Mouse (Mus musculus) naive thymus-derived CD4-positive, alpha-beta T cell, adult 2 months (primary cell): ENCODE data around the gene Magt1.
A peak's percentile ranks its signal among the peaks of the same experiment; 100 is the strongest.
"Not testable (repeated sequence)": the region's sequence is repeated elsewhere in the genome, so short reads cannot be mapped to it uniquely, and the experiment has no call there.

ENCODE experiments used
- DNase-seq: peaks from one replicate; pipeline ENCODE4 v3.0.0-alpha.2; 2011; ENCODE audit warnings: low read depth

Gene Magt1

DNA sequence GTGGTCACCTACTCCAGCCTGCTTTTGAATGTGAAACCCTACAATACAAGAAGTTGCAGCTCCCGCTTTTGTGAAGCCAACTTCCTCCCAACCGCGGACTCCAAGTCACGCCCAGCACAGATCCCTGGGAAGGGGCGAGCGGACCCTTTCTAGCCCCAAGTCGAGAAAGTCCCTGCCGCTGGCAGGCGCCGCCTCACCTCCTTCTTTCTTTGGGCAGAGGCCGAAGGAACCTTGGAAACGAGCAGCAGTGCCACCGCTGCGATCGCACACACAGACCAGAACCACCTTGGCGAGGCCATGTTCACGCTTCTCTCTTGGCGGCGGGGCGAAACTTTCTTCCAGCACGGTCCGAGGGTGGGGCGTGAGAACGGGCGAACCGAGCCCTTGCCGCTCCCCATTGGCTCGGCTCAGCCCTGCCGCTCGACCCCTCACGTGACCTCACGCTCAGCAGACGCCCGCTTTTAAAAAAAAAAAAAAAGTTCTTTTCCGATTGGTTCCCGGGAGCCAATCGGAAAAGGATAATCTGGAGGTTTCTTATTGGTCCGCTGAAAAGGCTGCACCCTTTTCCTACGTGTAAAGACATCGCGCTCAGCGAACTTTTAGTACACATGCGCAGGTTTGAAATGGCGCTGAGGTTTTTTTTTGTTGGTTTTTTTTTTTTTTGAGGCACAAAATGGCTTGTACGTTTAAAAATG, at the start of gene Magt1:
Gene Magt1, minus strand, starts transcription at position 442 of the 695 bp plus-strand sequence.
- DNase-seq = peak; percentile 86

DNA sequence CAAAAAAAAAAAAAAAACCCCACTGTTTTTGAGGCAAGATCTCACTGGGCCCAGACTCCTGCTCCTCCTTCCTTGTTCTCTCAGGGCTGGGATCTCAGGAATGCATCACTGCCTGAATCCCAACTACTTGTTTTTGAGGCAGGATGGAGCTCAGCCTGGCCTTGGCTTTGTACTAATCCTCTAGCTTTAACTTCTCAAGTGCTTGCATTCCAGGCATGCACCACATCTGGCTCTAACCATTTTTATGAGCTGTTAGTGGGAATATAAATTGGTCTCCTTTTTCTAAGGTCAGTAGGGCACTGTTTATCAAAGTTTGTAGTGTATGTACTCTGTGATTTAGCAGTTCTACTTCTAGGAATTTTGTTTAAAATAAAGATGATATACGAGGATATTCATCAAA, 36.5 kb upstream of the Magt1 start:
- DNase-seq = no peak

DNA sequence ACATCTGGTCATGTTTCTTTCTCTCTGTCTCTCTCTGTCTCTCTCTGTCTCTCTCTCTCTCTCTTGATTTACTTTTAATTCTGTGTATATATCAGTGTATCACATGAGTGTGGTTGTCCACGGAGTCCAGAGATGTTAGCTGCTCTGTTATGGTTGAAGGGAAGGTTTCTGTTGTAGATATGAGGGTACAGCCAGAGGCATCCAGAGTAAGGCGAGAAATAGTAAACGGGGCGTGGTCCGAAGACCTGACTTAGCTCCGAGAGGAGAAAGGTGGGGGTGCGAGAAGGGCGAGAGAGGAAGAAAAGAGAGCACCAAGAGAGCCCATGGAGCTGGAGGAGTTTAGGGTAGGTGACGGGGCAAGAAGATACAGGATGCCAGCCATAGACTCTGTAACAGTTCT, 34.2 kb upstream of the Magt1 start:
- no peak for DNase-seq

DNA sequence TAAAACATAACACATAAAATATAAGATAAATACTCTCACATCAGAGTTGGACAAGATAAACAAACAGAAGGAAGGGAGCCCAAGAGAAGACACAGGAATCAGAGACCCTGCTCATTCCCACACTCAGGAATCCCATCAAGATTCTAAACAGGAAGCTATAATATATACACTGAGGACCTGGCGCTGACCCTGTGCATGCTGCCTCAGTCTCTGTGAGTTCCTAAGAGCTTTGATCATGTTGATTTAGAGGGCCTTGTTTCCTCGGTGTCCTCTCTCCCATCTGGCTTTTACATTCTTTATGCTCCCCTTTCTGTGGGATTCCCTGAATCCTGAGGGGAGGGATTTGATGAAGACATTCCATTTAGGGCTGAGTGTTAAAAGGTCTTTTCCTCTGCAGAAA, 33.7 kb upstream of the Magt1 start:
- DNase-seq = no peak

DNA sequence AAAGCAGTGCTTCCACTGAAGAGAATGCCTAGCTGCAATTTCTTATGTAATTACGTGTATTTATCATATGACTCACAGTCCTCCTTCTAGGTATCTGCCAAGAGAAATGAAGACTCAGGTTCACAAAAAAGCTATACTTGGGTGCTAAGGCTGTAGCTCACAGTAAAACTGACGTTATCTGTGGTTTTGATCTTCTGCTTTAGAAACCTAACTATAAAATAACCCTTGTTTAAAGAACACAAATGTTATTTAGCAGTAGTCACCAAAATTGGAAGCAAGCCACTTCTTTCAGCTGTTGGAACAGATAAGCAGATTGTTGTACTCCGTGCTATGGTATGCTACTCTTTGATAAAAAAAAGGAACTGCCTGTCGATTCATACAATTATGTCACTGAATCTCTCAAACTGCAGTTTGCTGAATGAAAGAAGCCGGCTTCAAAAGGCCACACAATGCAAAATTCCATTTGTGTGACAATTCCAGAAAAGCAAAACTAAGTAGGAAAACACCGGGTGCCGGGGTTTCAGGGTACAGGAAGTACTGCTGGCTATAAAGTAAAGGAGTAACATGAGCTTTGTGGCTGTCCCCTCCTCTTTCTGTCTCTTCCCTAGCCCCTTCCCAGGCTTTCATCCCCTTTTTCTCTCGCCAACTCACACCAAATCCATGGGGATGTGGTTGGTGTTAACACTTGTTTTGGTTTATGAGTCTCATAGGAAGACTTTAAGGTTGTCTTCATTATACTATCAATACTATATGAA, 32.3 kb upstream of the Magt1 start:
- DNase-seq = peak; percentile 37

DNA sequence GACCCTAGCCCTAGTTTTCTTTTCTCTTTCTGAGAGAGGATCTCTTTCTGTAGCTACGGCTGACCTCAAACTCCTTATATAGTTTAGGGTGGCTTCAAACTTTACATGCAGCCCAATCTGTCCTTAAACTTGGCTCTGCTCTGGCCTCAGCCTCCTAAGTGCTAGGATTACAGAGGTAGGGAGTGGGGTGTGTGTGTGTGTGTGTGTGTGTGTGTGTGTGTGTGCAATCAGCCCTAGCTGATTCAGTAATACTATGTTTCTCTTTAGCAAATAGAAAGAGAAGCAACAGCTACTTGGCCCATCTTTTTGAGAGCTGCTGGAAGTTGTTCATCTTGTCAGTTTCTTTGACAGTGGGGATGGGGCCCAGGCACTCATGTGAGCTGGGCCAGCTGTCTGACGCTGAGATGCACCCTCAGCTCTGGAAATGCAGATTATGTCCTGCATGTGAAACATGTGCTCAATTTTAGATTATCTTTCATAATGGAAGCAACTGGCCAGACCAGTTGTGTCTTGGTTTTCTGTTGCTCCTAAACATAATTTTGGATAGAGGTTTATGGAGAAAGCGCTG, 25.6 kb upstream of the Magt1 start:
- DNase-seq = no peak

DNA sequence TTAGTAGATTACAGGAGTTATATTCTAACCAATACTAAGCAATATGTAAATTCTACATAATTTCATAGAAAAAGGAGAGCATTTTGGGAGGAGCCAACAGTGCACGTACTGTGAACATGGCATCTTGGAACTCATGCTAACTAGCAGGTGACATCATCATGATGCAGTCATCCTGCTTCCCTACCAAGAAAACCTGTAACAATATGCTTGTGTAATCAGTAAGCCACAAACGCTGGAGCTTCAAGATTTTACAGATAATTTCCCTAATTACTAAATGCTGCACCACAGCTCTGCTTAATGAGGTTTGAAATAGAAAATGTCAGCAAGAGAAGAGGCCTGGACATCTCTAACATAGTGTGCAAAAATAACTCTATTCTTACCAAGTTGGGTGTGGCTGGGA, 24.0 kb upstream of the Magt1 start:
- no peak for DNase-seq

DNA sequence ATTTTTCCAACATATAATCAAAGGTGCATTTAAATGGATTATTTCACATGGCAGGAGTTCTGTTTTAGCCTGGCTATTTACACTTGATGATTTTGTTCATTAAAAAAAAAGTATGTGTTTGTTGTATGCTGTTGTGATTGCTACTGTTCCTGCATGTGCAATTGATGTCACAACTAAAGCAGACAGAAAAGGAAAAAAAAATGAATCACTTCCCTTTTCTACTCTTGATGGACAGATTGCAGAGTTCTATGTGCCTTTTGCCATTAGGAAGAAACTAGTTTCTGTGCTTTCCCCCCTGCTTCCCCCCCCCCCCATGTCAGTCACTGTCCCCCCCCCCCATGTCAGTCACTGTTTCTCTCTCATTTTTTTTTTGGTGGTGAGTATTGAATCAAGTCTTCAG, 19.4 kb upstream of the Magt1 start:
- DNase-seq = no peak

DNA sequence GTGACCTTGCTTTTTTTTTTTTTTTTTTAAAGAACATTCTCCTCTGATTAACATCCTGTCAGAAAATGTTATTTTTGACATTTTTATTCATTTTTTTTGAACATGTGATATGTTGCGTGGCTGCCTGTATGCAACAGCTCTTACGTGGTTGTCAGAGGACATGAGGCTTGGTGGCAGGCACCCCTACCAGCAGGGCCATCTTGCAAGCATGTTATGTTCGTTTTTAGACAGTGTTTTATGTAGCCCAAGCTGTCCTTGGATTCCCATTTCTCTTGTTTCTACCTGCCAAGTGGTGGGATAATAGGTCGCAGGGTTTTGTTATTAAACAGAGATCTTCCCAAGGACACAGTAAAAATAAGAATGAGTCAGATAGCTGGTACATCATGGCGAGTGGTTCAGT, 18.5 kb upstream of the Magt1 start:
- DNase-seq = no peak

DNA sequence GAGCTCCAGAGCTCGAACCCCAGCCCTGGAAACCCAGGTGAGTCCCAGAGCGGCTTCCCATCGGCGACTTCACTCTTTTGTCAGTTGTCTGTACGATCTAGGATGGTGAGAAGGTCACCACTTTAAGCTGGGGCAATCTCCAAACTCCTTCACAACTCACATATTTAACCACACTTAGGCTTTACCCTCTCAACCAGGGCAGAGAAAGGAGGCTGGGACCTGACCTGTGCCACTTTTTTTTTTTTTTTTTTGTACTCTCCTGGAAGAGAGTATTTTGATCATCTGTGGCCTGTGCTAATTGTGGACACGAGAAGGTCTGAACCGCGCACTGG, 15.6 kb upstream of the Magt1 start:
- DNase-seq = no peak

DNA sequence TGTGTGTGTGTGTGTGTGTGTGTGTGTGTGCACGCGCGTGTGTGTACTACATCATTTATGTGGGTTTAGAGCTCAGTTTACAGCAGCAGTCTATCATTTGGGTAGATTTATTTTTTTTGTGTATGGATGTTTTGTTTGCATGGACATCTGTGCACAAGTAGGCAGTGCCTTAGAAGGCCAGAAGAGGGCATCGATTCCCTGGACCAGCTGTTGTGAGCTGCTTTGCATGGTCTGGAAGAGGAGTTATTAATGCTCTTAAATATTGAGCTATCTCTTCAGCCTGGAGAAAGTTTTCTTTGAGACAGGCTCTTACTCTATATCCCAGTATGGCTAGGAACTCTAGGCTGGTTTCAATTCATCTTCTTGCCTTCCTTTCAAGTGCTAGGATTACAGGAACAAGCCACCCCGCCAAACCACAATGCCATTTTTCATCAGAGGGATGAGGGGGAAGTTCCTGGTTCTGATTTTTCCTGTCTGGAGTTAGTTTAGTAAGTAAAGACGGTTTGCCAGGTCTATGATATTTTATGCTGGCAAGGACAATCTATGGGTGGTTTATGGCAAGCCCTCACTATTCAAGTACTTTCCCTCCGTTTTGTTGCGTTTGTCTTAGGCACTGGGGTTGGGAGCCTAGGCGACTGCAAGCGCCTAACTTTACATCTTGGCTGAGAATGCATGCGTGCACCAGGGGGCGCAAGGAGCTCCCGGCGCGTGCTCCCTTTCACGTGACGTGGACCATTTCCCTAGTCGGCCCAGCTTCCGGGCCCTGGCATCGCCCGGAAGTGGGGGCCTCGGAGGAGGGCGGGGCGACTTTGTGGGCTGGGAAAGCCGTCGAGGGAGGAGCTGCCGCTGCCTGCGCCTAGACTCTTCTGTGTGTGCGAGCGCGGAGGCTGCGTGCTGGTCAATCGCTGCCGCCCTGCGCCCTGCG, 15.0 kb upstream of the Magt1 start, which contains the start of gene Atp7a:
Gene Atp7a, plus strand, starts transcription at position 859 of the 925 bp plus-strand sequence.
- DNase-seq = peak; percentile 94

DNA sequence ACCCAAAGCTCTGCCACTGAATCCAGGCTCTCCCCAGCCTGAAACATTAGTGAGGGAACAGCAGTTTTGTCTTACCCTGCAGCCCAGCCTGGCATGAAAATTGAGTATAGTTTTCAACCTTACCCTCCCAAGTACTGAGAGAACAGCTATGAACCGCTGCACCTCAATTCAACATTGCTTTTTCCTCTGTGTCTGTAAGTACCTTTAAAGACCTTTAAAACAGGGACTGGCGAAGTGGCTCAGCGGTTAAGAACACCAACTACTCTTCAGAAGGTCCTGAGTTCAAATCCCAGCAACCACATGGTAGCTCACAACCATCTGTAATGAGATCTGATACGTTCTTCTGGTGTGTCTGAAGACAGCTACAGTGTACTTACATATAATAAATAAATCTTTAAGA, 5.8 kb upstream of the Magt1 start:
- no peak for DNase-seq

DNA sequence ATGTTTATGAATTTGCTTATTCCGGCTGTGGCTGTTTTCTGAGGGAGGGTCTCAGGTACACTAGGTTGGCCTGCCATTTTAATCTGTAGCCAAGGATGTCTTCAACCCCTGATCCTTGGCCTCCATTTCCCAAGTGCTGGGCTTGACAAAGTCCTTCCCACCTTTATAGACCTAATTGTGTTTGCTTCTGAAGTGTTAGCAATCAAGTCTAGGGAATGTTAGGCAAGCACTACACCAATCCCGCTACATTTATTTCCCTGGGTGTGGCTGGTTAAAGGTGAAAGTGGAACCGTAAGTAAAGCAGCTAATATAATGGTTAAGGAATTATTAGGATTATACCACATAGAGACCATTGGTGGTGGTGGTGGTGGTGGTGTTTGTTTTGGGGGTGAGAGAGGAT, 5.4 kb upstream of the Magt1 start:
- DNase-seq = no peak

DNA sequence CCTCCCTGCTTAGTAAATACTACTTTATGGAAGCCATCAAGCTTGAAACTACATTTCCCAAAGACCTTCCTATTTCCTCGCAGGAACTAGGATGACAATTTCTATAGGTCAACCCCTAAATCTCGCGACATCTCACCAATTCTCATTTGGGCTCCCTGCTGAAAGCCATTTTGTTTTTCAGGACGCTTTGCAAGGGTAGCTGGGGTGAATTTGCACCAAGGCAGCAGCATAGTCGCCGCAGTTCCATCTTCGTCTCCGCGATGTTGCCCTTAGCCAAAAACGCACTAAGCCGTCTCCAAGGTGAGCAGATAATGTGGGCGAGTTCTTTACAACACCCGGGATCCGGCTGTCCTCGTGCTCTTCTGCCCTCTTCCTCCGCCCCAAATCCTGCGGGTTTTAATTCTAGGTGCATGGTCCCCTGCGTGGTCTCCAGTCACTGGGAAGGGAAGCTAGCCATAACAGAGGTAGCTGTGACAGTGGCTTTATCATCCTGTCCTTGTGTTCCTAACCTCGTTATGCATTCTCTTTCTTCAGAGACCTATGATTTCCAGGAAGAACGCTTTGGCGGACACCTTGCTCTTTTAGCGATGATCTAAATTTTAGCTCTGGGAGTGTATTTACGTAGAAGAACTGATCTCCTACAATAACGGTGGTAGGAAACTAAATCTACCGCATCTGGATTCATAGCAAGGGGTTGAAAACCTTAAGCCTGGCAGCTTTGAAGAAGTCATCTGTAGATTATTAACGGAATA, 4.0 kb upstream of the Magt1 start, which contains the start of gene Cox7b:
Gene Cox7b, plus strand, starts transcription at position 130 of the 752 bp plus-strand sequence.
- DNase-seq = peak; percentile 89

DNA sequence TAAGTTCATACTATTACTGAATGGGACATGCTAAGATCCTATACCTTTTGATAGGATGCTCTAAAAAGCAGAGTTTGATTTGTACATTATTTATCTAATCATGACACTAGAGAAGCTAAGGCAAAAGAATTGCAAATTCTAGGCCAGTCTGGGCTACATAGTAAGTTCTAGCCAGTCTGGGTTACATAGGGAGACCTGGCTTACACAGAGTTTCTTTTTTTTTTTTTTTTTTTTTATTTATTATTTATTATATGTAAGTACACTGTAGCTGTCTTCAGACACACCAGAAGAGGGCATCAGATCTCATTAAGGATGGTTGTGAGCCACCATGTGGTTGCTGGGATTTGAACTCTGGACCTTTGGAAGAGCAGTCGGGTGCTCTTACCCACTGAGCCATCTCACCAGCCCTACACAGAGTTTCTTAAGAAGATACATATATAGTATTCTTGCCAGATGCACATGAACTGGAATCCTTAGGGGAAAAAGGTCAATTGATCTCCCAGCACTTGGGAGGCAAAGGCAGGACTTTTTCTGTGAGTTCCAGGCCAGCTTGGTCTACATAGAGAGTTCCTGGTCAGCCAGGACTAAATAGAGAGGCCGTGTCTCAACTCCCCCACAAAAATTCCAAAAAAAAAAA, 3.2 kb upstream of the Magt1 start:
- peak; percentile 18 for DNase-seq

DNA sequence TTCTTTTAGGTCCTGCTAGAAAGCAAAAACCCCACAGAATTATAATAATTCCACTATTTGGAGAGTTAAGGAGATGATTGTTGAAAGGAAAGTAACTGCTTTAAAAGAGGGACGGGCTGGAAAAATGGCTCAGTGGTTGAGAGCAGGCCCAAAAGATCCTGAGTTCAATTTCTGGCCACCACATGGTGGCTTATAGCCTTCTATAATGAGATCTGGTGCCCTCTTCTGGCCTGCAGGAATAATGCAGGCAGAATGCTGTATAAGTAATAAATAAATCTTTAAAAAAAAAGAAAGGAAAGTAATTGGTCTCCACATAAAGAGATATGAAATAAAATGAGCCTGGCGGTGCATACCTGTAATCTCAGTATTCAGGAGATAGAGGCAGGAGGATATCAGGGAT, 1.5 kb upstream of the Magt1 start:
- peak; percentile 74 for DNase-seq

DNA sequence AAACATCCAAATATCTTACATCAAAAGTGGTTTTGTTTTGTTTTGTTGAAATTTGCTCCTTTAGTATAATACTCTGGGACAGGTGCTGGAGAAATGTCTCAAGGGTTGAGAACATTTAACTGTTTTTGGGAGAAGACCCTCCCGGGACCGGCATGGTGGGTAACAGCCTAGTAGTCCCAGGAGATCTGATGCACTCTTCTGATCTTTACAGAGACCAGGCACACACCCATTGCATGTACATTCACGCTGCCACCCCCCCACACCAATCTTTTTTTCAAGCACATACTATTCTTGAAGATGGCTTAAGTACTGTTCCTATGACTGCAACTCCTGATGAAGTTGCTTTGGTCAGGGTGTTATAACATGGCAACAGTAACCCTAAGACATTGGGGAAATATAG, 853 bp upstream of the Magt1 start:
- peak; percentile 21 for DNase-seq

DNA sequence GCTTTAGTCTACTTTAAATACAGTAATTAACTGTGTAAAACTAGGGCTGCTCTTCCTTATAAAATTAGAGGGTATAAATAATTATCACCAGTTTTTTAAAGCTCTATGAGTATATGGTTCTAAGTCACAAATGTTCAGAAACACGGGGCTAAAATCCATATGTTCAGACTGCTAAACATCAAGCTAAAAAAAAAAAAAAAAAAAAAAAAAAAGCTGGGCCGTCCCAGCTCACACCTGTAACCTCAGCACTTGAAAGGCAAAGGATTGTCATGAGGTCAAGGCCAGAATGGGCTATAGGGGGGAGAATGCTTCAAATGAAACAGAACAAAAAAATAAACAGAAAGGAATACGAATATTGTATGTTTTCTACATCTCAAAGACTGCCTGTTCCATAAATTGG, 944 bp downstream of the Magt1 start:
- no peak for DNase-seq

DNA sequence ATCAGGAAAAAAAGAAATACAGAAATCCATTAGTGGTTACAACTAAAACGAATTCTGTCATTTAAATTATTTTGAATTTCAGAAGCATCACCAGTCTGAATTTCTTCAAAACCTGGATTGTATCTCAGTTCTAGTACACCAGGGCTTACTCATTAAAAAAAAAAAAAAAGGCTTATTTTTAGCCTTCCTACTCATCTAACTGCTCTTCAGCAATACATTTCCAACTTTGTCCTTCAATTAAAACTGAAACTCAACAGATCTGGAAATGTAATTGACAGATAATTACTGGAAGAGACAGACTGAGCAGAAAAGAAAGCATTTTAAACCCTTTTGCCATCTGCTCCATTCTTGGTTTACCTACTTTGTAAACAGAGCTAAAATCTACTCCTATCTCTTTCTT, 10.1 kb downstream of the Magt1 start:
- DNase-seq = no peak

DNA sequence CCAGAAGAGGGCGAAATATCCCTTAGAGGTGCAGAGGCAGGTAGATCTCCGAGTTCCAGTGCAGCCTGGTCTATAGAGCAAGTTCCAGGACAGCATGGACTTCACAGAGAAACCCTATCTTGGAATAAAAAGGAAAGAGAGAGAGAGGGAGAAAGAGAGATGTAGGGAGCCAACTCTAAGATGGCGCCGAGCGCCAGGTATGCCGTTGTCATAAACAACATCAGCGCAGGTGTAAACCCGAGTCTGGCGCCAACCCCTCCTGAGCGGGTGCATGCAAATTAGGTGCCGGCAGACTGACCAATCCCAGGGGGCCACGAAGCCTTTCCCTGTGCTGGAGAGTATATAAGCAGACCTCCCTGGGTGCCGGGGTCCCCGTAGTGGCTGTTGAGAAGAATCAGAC, 54.6 kb downstream of the Magt1 start:
- not testable (repeated sequence) for DNase-seq

DNA sequence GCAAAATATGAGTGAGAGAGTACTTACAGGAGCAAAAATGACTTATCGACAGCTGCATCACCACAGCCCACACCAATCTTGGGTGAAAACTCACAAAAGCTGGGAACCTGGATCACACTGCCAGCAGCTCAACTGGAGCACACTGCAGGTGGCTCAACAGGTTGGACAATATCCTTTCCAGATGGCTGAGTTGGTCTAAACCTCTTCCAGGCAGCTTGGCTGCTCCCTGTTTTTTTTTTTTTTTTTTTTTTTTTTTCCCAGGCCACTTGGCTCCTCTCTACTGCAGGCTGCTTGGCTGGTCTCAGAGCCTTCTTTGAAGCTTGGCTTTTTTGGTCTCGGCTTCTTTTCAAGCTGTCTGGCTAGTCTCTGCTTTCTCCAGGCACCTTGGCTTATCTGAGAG, 57.7 kb downstream of the Magt1 start:
- no peak for DNase-seq
